Mouse (Mus musculus) megakaryocyte-erythroid progenitor cell, adult 5 weeks (primary cell): ENCODE results near the gene Olfr1270. TPM values are rescaled to one million over a fixed set of nuclear protein-coding genes. Genes with fewer than 3 reads are reported as not detected.

Experiments used
- polyA plus RNA-seq: library from polyadenylated mRNA; stranded (reverse); fragments of >175 nt; gene quantifications from 2 replicates; pipeline ENCODE4 v1.2.3, GENCODE M21; 2012

Olfr1270 gene
- polyA plus RNA-seq = 0.02 TPM in 1 of 2 replicates, not detected in the other

DNA sequence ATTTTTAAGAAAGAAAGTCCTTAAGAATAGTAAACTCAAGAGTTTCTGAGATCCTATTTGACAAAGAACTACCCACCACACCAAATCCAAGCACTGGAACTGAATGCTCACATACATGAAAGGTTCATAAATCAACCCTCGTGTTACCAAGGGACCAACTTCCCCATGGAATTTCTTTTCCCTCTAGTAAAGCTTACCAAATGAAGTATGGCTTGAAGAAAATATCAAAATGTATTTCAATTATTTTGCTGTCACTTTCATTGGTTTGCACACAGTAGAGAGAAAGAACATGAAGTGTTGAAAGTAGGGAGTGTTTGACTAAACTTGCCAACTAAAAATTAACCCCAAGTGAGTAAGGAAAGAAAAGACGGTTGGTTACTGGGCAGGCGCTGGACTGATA, at the start of gene Olfr1270:
Olfr1270 (minus strand) TSS at position 101 of the 400 bp plus-strand sequence.

GRCm38 (mm10) chr2:90142196-90142595, 10.7 kb downstream of the Olfr1270 start, which contains the start of gene Olfr32:
Gene Olfr32 (minus strand): TSS chr2:90142296.

DNA sequence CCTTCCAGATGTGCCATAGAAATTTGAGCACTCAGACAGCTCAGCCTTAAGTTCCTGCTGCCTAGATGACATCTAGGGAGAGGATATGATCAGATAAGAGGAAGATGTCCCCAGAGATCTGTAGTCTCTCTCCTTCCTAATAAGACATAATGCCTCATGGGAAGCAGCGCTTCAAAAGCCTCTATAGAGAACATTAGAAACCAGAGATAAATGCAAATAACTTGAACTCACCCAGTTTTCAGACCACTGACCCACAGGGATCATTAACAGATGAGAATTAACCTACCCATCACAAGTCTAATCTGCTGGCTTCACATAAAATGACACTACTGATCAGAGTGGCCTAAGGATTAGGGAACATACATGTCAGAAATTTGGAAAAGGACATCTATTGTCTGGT, 31.6 kb downstream of the Olfr1270 start, which contains the start of gene Olfr1269:
Olfr1269 (minus strand) TSS at position 101 of the 400 bp plus-strand sequence.

Other genes with a start within 250 kb of the Olfr1270 start
- gene Olfr1258, start 225.8 kb downstream of the Olfr1270 start, polyA plus RNA-seq = 0.01 TPM in 1 of 2 replicates, not detected in the other
- not detected in 2 replicates for gene Olfr1259, start 204.4 kb downstream of the Olfr1270 start, polyA plus RNA-seq
- not detected in 2 replicates for gene Olfr1260, start 178.8 kb downstream of the Olfr1270 start, polyA plus RNA-seq
- gene Olfr1261, start 161.9 kb downstream of the Olfr1270 start, polyA plus RNA-seq = not detected in 2 replicates
- gene Olfr1262, start 152.9 kb downstream of the Olfr1270 start, polyA plus RNA-seq = not detected in 2 replicates
- gene Olfr1263, start 141.0 kb downstream of the Olfr1270 start, polyA plus RNA-seq = 0.03 TPM in 1 of 2 replicates, not detected in the other
- gene Olfr1264, start 127.5 kb downstream of the Olfr1270 start, polyA plus RNA-seq = not detected in 2 replicates
- not detected in 2 replicates for gene Olfr1265, start 117.8 kb downstream of the Olfr1270 start, polyA plus RNA-seq
- 0.08 TPM in 1 of 2 replicates, not detected in the other for gene Olfr140, start 89.5 kb downstream of the Olfr1270 start, polyA plus RNA-seq
- gene Olfr1269, start 31.7 kb downstream of the Olfr1270 start, polyA plus RNA-seq = not detected in 2 replicates
- 0.02 TPM in 1 of 2 replicates, not detected in the other for gene Olfr32, start 10.8 kb downstream of the Olfr1270 start, polyA plus RNA-seq
- not detected in 2 replicates for gene Olfr1506, start 71.4 kb upstream of the Olfr1270 start, polyA plus RNA-seq
- not detected in 2 replicates for gene Olfr142, start 104.5 kb upstream of the Olfr1270 start, polyA plus RNA-seq
- gene Olfr1271, start 117.9 kb upstream of the Olfr1270 start, polyA plus RNA-seq = not detected in 2 replicates
- gene Olfr1272, start 139.8 kb upstream of the Olfr1270 start, polyA plus RNA-seq = not detected in 2 replicates
- 0.10 TPM in 1 of 2 replicates, not detected in the other for gene Gm13769, start 169.1 kb upstream of the Olfr1270 start, polyA plus RNA-seq
- not detected in 2 replicates for gene Olfr1274-ps, start 245.6 kb upstream of the Olfr1270 start, polyA plus RNA-seq